17 mouse cellular contexts compared by ENCODE assay signal in the genomic region with DNA sequence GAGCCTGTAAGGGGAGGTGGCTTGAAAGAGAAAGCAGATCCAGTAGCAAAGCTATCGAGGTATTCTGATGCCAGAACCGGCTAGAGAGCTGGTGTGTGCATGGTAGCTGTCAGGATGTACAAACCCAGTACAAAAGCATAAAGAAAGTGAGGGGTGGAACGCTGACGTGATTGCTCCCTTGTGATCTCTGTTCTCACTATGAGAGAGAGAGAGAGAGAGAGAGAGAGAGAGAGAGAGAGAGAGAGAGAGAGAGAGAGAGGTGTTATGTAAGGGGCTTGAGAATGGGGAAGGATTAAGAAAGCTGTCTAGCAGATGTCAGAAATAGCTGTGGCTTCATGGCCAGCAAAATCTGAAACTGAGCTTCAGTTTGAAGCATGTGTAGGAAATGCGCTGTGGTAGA. TPM values are rescaled to one million over a fixed set of nuclear protein-coding genes. Genes with fewer than 3 reads are reported as not detected.
DNase-seq lines count a peak whose midpoint lies in the region; TF ChIP-seq lines count a peak whose summit lies in the region.
"Had no signal": no experiment of that assay in that cellular context is flagged by ENCODE, and none has a peak within 500 bp of the region (broad histone marks: within the 10 kb centered on the region; RNA-seq: fewer than 3 reads in every experiment).

No protein-coding gene starts in this region.

- TF ChIP-seq CTCF in gastrocnemius, adult 2 months (IDR thresholded peaks at IDR 0.05): no peak
- TF ChIP-seq CTCF in bone marrow macrophage, adult 2 months (IDR thresholded peaks at IDR 0.05; ENCODE audit: low read depth, low read length): no peak

- no peak for DNase-seq in gastrocnemius, adult 2 months
- DNase-seq in gastrocnemius, postnatal 36 days: no peak
- peak; percentile 50 for DNase-seq in CD4-positive helper T cell, adult 2 months (ENCODE audit: low read depth, low spot score)
- DNase-seq in cerebellum, postnatal 36 days: no peak
- DNase-seq in spleen, postnatal 36 days (ENCODE audit: low spot score in 2 of 2): no peak
- DNase-seq in kidney, adult 9 months: no peak
- DNase-seq: cerebellum, adult 9-10 months; spleen, adult 18-20 months had no signal

- H3K27me3 ChIP-seq in megakaryocyte, embryonic 14.5 days (replicated peaks): peaks cover 18% of the 10 kb centered on the region
- H3K27me3 ChIP-seq: intestine, embryonic 15.5 days had no signal

- peaks cover 8% of the 10 kb centered on the region for H3K4me1 ChIP-seq in bone marrow macrophage, adult 2 months (ENCODE audit: control insufficient read depth, insufficient read depth, low read length)
- peaks cover 18% of the 10 kb centered on the region for H3K4me1 ChIP-seq in megakaryocyte, embryonic 14.5 days
- H3K4me1 ChIP-seq: heart, embryonic 10.5 days; intestine, embryonic 15.5 days had no signal

- no peaks in the 10 kb centered on the region for H3K9me3 ChIP-seq in megakaryocyte, embryonic 14.5 days
- H3K9me3 ChIP-seq: heart, embryonic 10.5 days; intestine, embryonic 15.5 days had no signal

- no peak for TF ChIP-seq POLR2A in bone marrow macrophage, adult 2 months (IDR thresholded peaks at IDR 0.05; ENCODE audit: borderline replicate concordance, low read depth, low read length)

- no peaks in the 10 kb centered on the region for H3K36me3 ChIP-seq in megakaryocyte, embryonic 14.5 days (replicated peaks; ENCODE audit: low read length)
- H3K36me3 ChIP-seq: heart, embryonic 10.5 days; intestine, embryonic 15.5 days had no signal

- intact Hi-C loops in gastrocnemius, adult 2 months (cut with DNase I): no loop called here
- intact Hi-C loops in gastrocnemius, postnatal 36 days (cut with DNase I): no loop called here

- H3K27ac ChIP-seq in gastrocnemius, adult 2 months: peak overlapping the region; percentile 31; the same call in 1 of the 2 replicates
- no peak overlapping the region for H3K27ac ChIP-seq in bone marrow macrophage, adult 2 months (ENCODE audit: insufficient read depth, low read depth, low read length)
- H3K27ac ChIP-seq: heart, embryonic 10.5 days; intestine, embryonic 15.5 days; liver, embryonic 14.5 days had no signal

- peak overlapping the region; percentile 45 for H3K4me3 ChIP-seq in gastrocnemius, adult 2 months
- H3K4me3 ChIP-seq in bone marrow macrophage, adult 2 months (ENCODE audit: insufficient read depth, low read length): peak overlapping the region; percentile 47
- H3K4me3 ChIP-seq in megakaryocyte, embryonic 14.5 days (replicated peaks): peak overlapping the region; percentile 64
- H3K4me3 ChIP-seq: heart, embryonic 10.5 days; intestine, embryonic 15.5 days had no signal

RNA-seq across cellular contexts. Expression of gene Uox, which starts 13.7 kb away (rescaled TPM):
- not detected for total RNA-seq in gastrocnemius, adult 2 months (2021)
- total RNA-seq in gastrocnemius, postnatal 36 days (2021): under 1 TPM in 1 of 2 experiments, not detected in 1; 0.46 TPM
- polyA plus RNA-seq in bone marrow macrophage, adult 2 months (2012; ENCODE audit: insufficient read depth, insufficient read length, missing spikeins): not detected in 2 replicates
- not detected in 2 replicates for polyA plus RNA-seq in megakaryocyte, embryonic 14.5 days (2012; ENCODE audit: insufficient read depth, low replicate concordance)
- polyA plus RNA-seq: C2C12; forebrain, embryonic 16.5 days; heart, embryonic 10.5 days had no signal

RNA-seq across cellular contexts. Expression of gene Dnase2b, which starts 31.5 kb away (rescaled TPM):
- total RNA-seq in gastrocnemius, adult 2 months (2021): under 1 TPM in 1 of 2 experiments, not detected in 1; 0.14 TPM
- total RNA-seq in gastrocnemius, postnatal 36 days (2021): not detected
- polyA plus RNA-seq in bone marrow macrophage, adult 2 months (2012; ENCODE audit: insufficient read depth, insufficient read length, missing spikeins): not detected in 2 replicates
- polyA plus RNA-seq in megakaryocyte, embryonic 14.5 days (2012; ENCODE audit: insufficient read depth, low replicate concordance): not detected in 2 replicates
- total RNA-seq: layer of hippocampus, adult 18-20 months; left cerebral cortex, postnatal 25 days had no signal
- polyA plus RNA-seq: C2C12; forebrain, embryonic 16.5 days; heart, embryonic 10.5 days had no signal
